In genomic region chr7:128304198-128304597, GRCm38 (mm10) we compare ENCODE assay signal across 21 mouse cellular contexts. TPM values are rescaled to one million over a fixed set of nuclear protein-coding genes. Genes with fewer than 3 reads are reported as not detected.
A peak's percentile ranks its signal among the peaks of the same experiment; 100 is the strongest.
DNase-seq lines count a peak whose midpoint lies in the region; ATAC-seq lines count a peak whose summit lies in the region.
"Had no signal": no experiment of that assay in that cellular context is flagged by ENCODE, and none has a peak within 500 bp of the region (broad histone marks: within the 10 kb centered on the region; RNA-seq: fewer than 3 reads in every experiment).

No protein-coding gene starts in this region.

- no peak overlapping the region for H3K4me3 ChIP-seq in intestine, embryonic 15.5 days (replicated peaks)
- no peak overlapping the region for H3K4me3 ChIP-seq in lung, embryonic 16.5 days (ENCODE audit: low read length)
- H3K4me3 ChIP-seq in stomach, embryonic 15.5 days (replicated peaks), result no peak overlapping the region
- H3K4me3 ChIP-seq: embryonic facial prominence, embryonic 12.5 days; erythroblast, embryonic 14.5 days; hindbrain, embryonic 10.5 days; hindbrain, embryonic 15.5 days had no signal

- peaks cover 6% of the 10 kb centered on the region for H3K4me1 ChIP-seq in intestine, embryonic 15.5 days (replicated peaks)
- H3K4me1 ChIP-seq in lung, embryonic 16.5 days (replicated peaks; ENCODE audit: control insufficient read depth, insufficient read depth, low read length), result peaks cover 9% of the 10 kb centered on the region
- H3K4me1 ChIP-seq in stomach, embryonic 15.5 days, result no peaks in the 10 kb centered on the region; the same call in 1 of the 2 replicates
- H3K4me1 ChIP-seq: hindbrain, embryonic 10.5 days; hindbrain, embryonic 15.5 days had no signal

- H3K27ac ChIP-seq in intestine, embryonic 15.5 days, result 0 out of 2 replicates have a peak overlapping the region, but pooled peaks have one; percentile 7
- H3K27ac ChIP-seq in lung, embryonic 16.5 days (ENCODE audit: low read length), result peak overlapping the region; percentile 71
- peak overlapping the region; percentile 33; the same call in 1 of the 2 replicates for H3K27ac ChIP-seq in stomach, embryonic 15.5 days
- H3K27ac ChIP-seq: embryonic facial prominence, embryonic 12.5 days; hindbrain, embryonic 10.5 days; hindbrain, embryonic 15.5 days had no signal

- H3K4me2 ChIP-seq in intestine, embryonic 15.5 days (replicated peaks), result no peak overlapping the region
- H3K4me2 ChIP-seq in lung, embryonic 16.5 days (ENCODE audit: low read depth, low read length), result no peak overlapping the region
- H3K4me2 ChIP-seq in stomach, embryonic 15.5 days, result no peak overlapping the region
- H3K4me2 ChIP-seq: embryonic facial prominence, embryonic 12.5 days; hindbrain, embryonic 15.5 days had no signal

- 54% methylated on average over 6 of the region's 6 CpGs for WGBS in intestine, embryonic 15.5 days
- 59% methylated on average over 6 of the region's 6 CpGs for WGBS in lung, embryonic 16.5 days
- 47% methylated on average over 6 of the region's 6 CpGs for WGBS in stomach, embryonic 15.5 days

- H3K9ac ChIP-seq in intestine, embryonic 15.5 days, result no peak overlapping the region
- no peak overlapping the region; the same call in 1 of the 2 replicates for H3K9ac ChIP-seq in lung, embryonic 16.5 days (ENCODE audit: low read length)
- no peak overlapping the region for H3K9ac ChIP-seq in stomach, embryonic 15.5 days
- H3K9ac ChIP-seq: embryonic facial prominence, embryonic 12.5 days; hindbrain, embryonic 15.5 days had no signal

- H3K9me3 ChIP-seq in intestine, embryonic 15.5 days, result no peaks in the 10 kb centered on the region
- H3K9me3 ChIP-seq in lung, embryonic 16.5 days (ENCODE audit: control insufficient read depth, low read length), result no peaks in the 10 kb centered on the region
- no peaks in the 10 kb centered on the region for H3K9me3 ChIP-seq in stomach, embryonic 15.5 days
- H3K9me3 ChIP-seq: embryonic facial prominence, embryonic 12.5 days; hindbrain, embryonic 10.5 days; hindbrain, embryonic 15.5 days had no signal

- peak; percentile 84 for ATAC-seq in intestine, embryonic 15.5 days
- peak; percentile 56; the same call in 1 of the 2 replicates for ATAC-seq in lung, embryonic 16.5 days (ENCODE audit: low read depth)
- ATAC-seq in stomach, embryonic 15.5 days (ENCODE audit: insufficient read depth, low FRiP score, low read depth), result peak; percentile 67
- ATAC-seq: activated CD4-positive, CD25-positive, alpha-beta regulatory T cell, adult 4 months; inflammation-experienced regulatory T-cells, adult 6 months had no signal

- DNase-seq in lung, adult 18-20 months, result peak; percentile 54 to 73
- DNase-seq in lung, postnatal 10 days, result no peak
- no peak for DNase-seq in retina, embryonic 14.5 days (ENCODE audit: low spot score)
- no peak for DNase-seq in embryo, embryonic 10.5 days (ENCODE audit: low spot score)
- no peak for DNase-seq in testis, postnatal 10 days (ENCODE audit: low spot score)
- DNase-seq: adrenal gland, adult 2 months had no signal

- H3K27me3 ChIP-seq in intestine, embryonic 15.5 days (replicated peaks), result no peaks in the 10 kb centered on the region
- H3K27me3 ChIP-seq in lung, embryonic 16.5 days (ENCODE audit: control insufficient read depth, insufficient read depth, low read depth, low read length), result no peaks in the 10 kb centered on the region
- H3K27me3 ChIP-seq in stomach, embryonic 15.5 days (replicated peaks), result no peaks in the 10 kb centered on the region
- H3K27me3 ChIP-seq: embryonic facial prominence, embryonic 12.5 days; hindbrain, embryonic 15.5 days had no signal

- no peaks in the 10 kb centered on the region for H3K36me3 ChIP-seq in intestine, embryonic 15.5 days
- no peaks in the 10 kb centered on the region for H3K36me3 ChIP-seq in lung, embryonic 16.5 days (ENCODE audit: control insufficient read depth, insufficient read depth, low read length)
- no peaks in the 10 kb centered on the region for H3K36me3 ChIP-seq in stomach, embryonic 15.5 days
- H3K36me3 ChIP-seq: embryonic facial prominence, embryonic 12.5 days; hindbrain, embryonic 10.5 days; hindbrain, embryonic 15.5 days had no signal

RNA-seq across cellular contexts. Expression of gene BC017158, which starts 6.2 kb away (rescaled TPM):
- polyA plus RNA-seq in intestine, embryonic 15.5 days (2015; fragmentation: Nextera tagmentation; extraction: Ambion mirVana), result 43.0 and 51.0 TPM in 2 replicates
- polyA plus RNA-seq in lung, embryonic 16.5 days (2015; fragmentation: Nextera tagmentation; extraction: Ambion mirVana), result 32.0 and 36.3 TPM in 2 replicates
- 34.7 and 40.3 TPM in 2 replicates for polyA plus RNA-seq in stomach, embryonic 15.5 days (2015; fragmentation: Nextera tagmentation; extraction: Ambion mirVana)

RNA-seq across cellular contexts. Expression of gene Slc5a2, which starts 38.7 kb away (rescaled TPM):
- polyA plus RNA-seq in intestine, embryonic 15.5 days (2015; fragmentation: Nextera tagmentation; extraction: Ambion mirVana), result 0.20 and 0.24 TPM in 2 replicates
- 0.39 TPM in 1 of 2 replicates, not detected in the other for polyA plus RNA-seq in lung, embryonic 16.5 days (2015; fragmentation: Nextera tagmentation; extraction: Ambion mirVana)
- polyA plus RNA-seq in stomach, embryonic 15.5 days (2015; fragmentation: Nextera tagmentation; extraction: Ambion mirVana), result 0.57 and 1.1 TPM in 2 replicates
- polyA plus RNA-seq: activated CD4-positive, CD25-positive, alpha-beta regulatory T cell, adult 4 months; adrenal gland, adult 2 months; C2C12; forebrain, embryonic 16.5 days; hindbrain, embryonic 15.5 days; inflammation-experienced regulatory T-cells, adult 6 months; limb, embryonic 11.5 days; liver, adult 2 months; midbrain, embryonic 14.5 days; neural tube, embryonic 14.5 days had no signal

RNA-seq across cellular contexts. Expression of gene Tgfb1i1, which starts 57.6 kb away (rescaled TPM):
- polyA plus RNA-seq in intestine, embryonic 15.5 days (2015; fragmentation: Nextera tagmentation; extraction: Ambion mirVana), result 160 and 163 TPM in 2 replicates
- 190 and 203 TPM in 2 replicates for polyA plus RNA-seq in lung, embryonic 16.5 days (2015; fragmentation: Nextera tagmentation; extraction: Ambion mirVana)
- 184 and 204 TPM in 2 replicates for polyA plus RNA-seq in stomach, embryonic 15.5 days (2015; fragmentation: Nextera tagmentation; extraction: Ambion mirVana)

Comparison
In these comparisons a context has a peak if more than half of its experiments do, and no peak if none do; other contexts are left out.
1. DNase-seq: peak in lung, adult 18-20 months (2 of 2); none in lung, postnatal 10 days (single experiment), retina, embryonic 14.5 days (single experiment), embryo, embryonic 10.5 days (single experiment) and testis, postnatal 10 days (single experiment).
2. H3K27ac ChIP-seq: peak in every context shown above with its lines; median percentile 71 in lung, embryonic 16.5 days; 33 in stomach, embryonic 15.5 days; 7 in intestine, embryonic 15.5 days.
3. Peak in every context shown above with its lines, with median percentiles within 50 percentile points of each other: ATAC-seq.